Mouse (Mus musculus): ENCODE data around the gene Gm17364. TPM values are rescaled to one million over a fixed set of nuclear protein-coding genes. Genes with fewer than 3 reads are reported as not detected.
"Not testable (repeated sequence)": the region's sequence is repeated elsewhere in the genome, so short reads cannot be mapped to it uniquely, and the experiment has no call there.

Gm17364 gene
- total and polyA plus RNA-seq, 2 experiments from 2014 or later: not detected

DNA sequence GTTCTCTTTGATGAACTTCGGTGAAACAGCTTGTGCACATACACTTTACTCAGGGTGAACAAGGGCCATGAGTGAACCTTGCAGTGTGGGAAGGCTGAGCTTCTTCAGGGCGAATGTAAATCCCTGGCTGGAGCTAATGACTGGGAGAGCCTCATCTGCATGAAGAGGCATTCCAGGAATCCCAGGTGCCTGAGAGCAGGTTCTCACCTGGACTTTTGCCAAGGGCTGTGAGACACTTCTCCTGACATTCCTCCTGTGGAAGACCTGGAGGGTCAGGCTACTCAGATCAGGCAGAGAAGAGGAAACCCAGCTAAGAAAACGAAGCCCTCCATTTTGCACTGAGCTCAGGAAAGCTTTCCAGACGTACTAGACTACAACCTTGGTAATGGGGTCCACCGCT is 6.9 kb upstream of the Gm17364 start:
- no peak overlapping the region for H3K4me3 ChIP-seq (ENCODE audit: low read depth, low read length)
- no peak for DNase-seq
- no peak overlapping the region for H3K9ac ChIP-seq
- TF ChIP-seq CTCF (IDR thresholded peaks at IDR 0.05; ENCODE audit: low read depth): no peak
- ATAC-seq: no peak
- no peak overlapping the region for H3K4me2 ChIP-seq (ENCODE audit: low read depth)
- H3K27me3 ChIP-seq (ENCODE audit: insufficient read depth, low read length): no peaks in the 10 kb centered on the region
- no peaks in the 10 kb centered on the region for H3K36me3 ChIP-seq (ENCODE audit: insufficient read depth)
- no peaks in the 10 kb centered on the region for H3K4me1 ChIP-seq (ENCODE audit: insufficient read depth)
- no peaks in the 10 kb centered on the region for H3K9me3 ChIP-seq (ENCODE audit: low read length)
- 73% methylated on average over 5 of the region's 5 CpGs for WGBS
- no peak overlapping the region for H3K27ac ChIP-seq (ENCODE audit: low read depth, low read length)

DNA sequence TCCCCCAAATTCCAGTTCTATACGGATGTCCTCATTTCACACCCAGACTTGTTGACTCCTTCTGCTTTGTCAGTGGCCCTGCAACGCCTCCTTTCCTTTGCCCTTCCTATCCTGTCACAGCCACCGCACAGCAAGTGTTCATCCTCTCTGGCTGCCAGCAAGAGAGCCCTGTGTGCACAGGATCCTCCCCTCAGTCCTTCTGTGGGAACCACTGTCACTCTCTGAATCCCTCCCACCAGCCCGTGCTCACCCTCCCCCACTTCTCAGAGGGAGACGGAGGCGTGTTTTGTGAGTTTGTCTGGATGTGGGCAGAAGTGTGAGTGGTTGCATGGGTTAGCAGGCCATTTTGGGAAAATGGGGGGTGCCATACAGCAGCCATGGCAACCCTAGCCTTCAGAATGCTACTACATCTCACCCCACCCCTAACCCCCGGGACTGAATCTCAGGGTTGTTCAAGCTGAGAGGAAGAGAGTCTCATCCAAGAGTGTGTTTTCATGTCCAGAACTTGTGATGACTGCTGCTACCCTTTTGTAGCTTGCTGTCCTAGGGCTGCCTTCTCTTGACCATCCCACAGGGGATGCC is 5.9 kb downstream of the Gm17364 start:
- H3K9me3 ChIP-seq (ENCODE audit: low read length): no peaks in the 10 kb centered on the region
- no peak overlapping the region for H3K27ac ChIP-seq (ENCODE audit: low read depth, low read length)
- no peak for DNase-seq
- H3K36me3 ChIP-seq (ENCODE audit: insufficient read depth): peaks cover 2% of the 10 kb centered on the region; the same call in 1 of the 2 replicates
- WGBS: 40% methylated on average over 7 of the region's 7 CpGs
- H3K27me3 ChIP-seq (ENCODE audit: insufficient read depth, low read length): no peaks in the 10 kb centered on the region
- H3K4me3 ChIP-seq (ENCODE audit: low read depth, low read length): no peak overlapping the region
- H3K9ac ChIP-seq: no peak overlapping the region
- H3K4me1 ChIP-seq (ENCODE audit: insufficient read depth): no peaks in the 10 kb centered on the region
- peak; percentile 65 for ATAC-seq
- TF ChIP-seq CTCF (IDR thresholded peaks at IDR 0.05; ENCODE audit: low read depth): no peak
- H3K4me2 ChIP-seq (ENCODE audit: low read depth): no peak overlapping the region

DNA sequence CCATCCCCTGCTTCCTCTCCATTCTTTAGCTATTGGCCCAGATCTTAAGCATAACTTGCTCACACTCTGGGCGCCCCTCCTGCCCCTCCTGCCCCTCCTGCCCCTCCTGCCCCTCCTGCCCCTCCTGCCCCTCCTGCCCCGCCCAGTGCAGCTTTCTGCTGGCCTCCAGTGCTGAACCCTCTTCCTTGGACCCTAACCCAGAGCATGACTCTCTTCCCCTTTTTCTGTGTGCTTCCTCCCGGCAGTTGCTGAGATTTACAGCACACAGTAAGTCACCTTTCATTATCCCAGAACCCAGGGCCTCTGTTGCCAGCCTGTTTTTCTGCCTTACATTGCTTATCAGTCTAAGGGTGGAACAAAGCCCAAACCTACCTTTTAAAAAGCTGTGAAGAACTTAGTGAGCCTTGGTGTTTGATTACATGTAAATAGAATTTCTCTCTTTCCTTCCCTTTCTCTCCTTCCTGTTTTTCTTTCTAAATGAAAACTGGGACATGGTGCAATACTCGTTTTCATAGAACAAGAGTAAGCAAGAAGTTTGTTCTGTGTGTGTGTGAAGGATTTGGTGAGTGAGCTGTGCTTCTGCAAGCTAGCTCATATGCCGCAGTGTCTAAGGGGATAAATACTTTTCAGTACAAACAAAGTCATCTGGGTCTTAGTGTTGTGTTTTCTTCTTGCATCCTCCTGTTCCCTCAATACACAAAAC is 10.3 kb downstream of the Gm17364 start:
- Histone ChIP-seq H3K27me3 (ENCODE audit: insufficient read depth, low read length) (no peaks in the 10 kb centered on the region), H3K9me3 (ENCODE audit: low read length) (no peaks in the 10 kb centered on the region)
- TF ChIP-seq CTCF (IDR thresholded peaks at IDR 0.05; ENCODE audit: low read depth): no peak

DNA sequence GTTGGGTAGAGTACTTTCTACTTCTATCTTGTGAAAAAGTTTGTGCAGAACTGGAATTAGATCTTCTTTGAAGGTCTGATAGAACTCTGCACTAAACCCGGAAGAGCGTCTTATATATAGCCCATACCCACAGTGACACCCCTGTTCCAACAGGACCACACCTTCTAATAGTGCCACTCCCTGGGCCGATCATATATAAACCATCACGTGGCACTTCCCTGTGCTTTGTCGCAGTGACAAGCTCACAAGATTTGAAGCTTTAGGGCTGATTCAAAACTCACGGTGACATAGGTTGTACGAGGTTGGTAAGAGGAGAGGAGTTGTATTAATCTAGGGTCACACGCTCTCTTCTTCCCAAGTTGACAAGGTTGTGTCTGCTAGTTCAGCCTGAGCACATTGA is 12.2 kb downstream of the Gm17364 start:
- H3K36me3 ChIP-seq (ENCODE audit: insufficient read depth); H3K4me2 ChIP-seq (ENCODE audit: low read depth); H3K4me1 ChIP-seq (ENCODE audit: insufficient read depth); H3K9ac ChIP-seq; ATAC-seq; H3K27ac ChIP-seq (ENCODE audit: low read depth, low read length); H3K9me3 ChIP-seq (ENCODE audit: low read length); H3K27me3 ChIP-seq (ENCODE audit: insufficient read depth, low read length); H3K4me3 ChIP-seq (ENCODE audit: low read depth, low read length); DNase-seq: not testable (repeated sequence)
- 96% methylated on average over 8 of the region's 8 CpGs for WGBS

More for the DNA sequence above, 10.3 kb downstream of the Gm17364 start:
- WGBS: 89% methylated on average over 5 of the region's 5 CpGs
- Histone ChIP-seq H3K27ac (ENCODE audit: low read depth, low read length) (no peak overlapping the region), H3K9ac (no peak overlapping the region), H3K4me1 (ENCODE audit: insufficient read depth) (no peaks in the 10 kb centered on the region), H3K36me3 (ENCODE audit: insufficient read depth) (no peaks in the 10 kb centered on the region), H3K4me2 (ENCODE audit: low read depth) (no peak overlapping the region), H3K4me3 (ENCODE audit: low read depth, low read length) (no peak overlapping the region)
- ATAC-seq: no peak
- no peak for DNase-seq

DNA sequence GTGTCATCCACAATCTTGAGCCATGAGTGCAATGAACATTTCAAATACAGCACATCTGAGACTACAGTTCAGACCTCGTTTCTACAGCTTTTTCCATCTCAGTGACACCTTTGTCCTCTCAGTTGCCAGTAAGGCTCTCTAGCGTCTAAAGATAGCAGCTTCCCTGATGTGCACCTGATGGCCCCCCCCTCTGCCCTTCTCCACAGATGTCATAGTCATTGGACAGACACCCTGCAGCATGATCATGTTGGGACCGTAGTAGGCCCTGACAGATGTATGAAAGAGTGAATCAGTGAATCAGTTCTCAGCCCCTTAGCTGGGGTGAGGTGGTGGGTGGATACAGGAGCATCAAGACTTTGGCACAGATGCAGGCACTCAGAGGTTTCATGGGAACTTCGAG is 15.9 kb downstream of the Gm17364 start:
- DNase-seq (no peak), ATAC-seq (no peak)
- no peaks in the 10 kb centered on the region for H3K4me1 ChIP-seq (ENCODE audit: insufficient read depth)
- no peak overlapping the region for H3K4me3 ChIP-seq (ENCODE audit: low read depth, low read length)
- no peaks in the 10 kb centered on the region for H3K36me3 ChIP-seq (ENCODE audit: insufficient read depth)
- no peak overlapping the region for H3K9ac ChIP-seq
- no peaks in the 10 kb centered on the region for H3K27me3 ChIP-seq (ENCODE audit: insufficient read depth, low read length)
- 81% methylated on average over 4 of the region's 4 CpGs for WGBS
- no peak for TF ChIP-seq CTCF (IDR thresholded peaks at IDR 0.05; ENCODE audit: low read depth)
- H3K27ac ChIP-seq (ENCODE audit: low read depth, low read length): no peak overlapping the region
- H3K9me3 ChIP-seq (ENCODE audit: low read length): no peaks in the 10 kb centered on the region
- H3K4me2 ChIP-seq (ENCODE audit: low read depth): no peak overlapping the region

DNA sequence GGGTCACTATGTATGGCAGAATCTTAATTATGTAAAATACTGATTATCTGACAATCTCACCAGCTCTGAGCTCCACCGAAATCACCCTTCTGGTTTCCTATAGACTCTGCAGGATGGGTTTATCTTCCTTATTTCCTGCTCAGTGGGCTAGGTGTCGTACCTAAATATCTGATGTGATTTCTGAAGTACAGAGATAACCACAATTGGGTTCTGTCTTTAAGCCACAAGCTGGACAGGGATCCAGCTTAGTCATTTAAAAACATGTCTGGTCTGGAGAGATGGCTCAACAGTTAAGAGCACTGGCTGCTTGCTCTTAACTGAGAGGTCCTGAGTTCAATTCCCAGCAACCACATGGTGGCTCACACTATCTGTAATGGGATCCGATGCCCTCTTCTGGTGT is 16.8 kb downstream of the Gm17364 start:
- 98% methylated on average over 3 of the region's 3 CpGs for WGBS
- DNase-seq: no peak

DNA sequence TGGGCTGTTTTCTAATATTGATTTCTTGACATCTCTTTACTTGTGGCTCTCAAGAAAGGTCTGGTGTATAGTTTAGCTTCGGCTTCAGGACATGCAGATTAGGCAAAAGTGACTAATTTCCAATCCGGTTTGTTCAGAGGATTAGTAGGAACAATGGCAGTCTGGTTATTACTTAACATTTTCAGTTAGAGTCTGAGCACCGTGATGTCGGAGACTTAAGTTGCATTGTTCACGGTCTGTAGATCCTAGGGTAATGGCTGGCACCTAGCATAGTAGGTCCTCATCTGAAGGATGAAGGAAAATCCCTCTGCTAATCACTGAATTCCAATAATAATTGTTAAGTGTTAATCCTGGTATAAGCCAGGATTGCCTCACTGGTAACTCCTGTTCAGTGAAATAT is 17.7 kb downstream of the Gm17364 start:
- Histone ChIP-seq H3K4me1 (ENCODE audit: insufficient read depth) (no peaks in the 10 kb centered on the region), H3K9me3 (ENCODE audit: low read length) (no peaks in the 10 kb centered on the region), H3K9ac (no peak overlapping the region), H3K4me3 (ENCODE audit: low read depth, low read length) (no peak overlapping the region), H3K27me3 (ENCODE audit: insufficient read depth, low read length) (no peaks in the 10 kb centered on the region), H3K36me3 (ENCODE audit: insufficient read depth) (no peaks in the 10 kb centered on the region), H3K27ac (ENCODE audit: low read depth, low read length) (no peak overlapping the region), H3K4me2 (ENCODE audit: low read depth) (no peak overlapping the region)
- ATAC-seq (no peak), DNase-seq (no peak)
- 65% methylated on average over 5 of the region's 5 CpGs for WGBS
- TF ChIP-seq CTCF (IDR thresholded peaks at IDR 0.05; ENCODE audit: low read depth): no peak

More for the DNA sequence above, 16.8 kb downstream of the Gm17364 start:
- H3K4me2 ChIP-seq (ENCODE audit: low read depth): no peak overlapping the region
- H3K4me3 ChIP-seq (ENCODE audit: low read depth, low read length): no peak overlapping the region
- H3K9ac ChIP-seq: no peak overlapping the region
- H3K4me1 ChIP-seq (ENCODE audit: insufficient read depth): no peaks in the 10 kb centered on the region
- no peaks in the 10 kb centered on the region for H3K36me3 ChIP-seq (ENCODE audit: insufficient read depth)
- H3K9me3 ChIP-seq (ENCODE audit: low read length): no peaks in the 10 kb centered on the region
- TF ChIP-seq CTCF (IDR thresholded peaks at IDR 0.05; ENCODE audit: low read depth): no peak
- no peak overlapping the region for H3K27ac ChIP-seq (ENCODE audit: low read depth, low read length)
- no peaks in the 10 kb centered on the region for H3K27me3 ChIP-seq (ENCODE audit: insufficient read depth, low read length)
- no peak for ATAC-seq

Data from forebrain, postnatal 0 days (tissue).